Mouse (Mus musculus) naive thymus-derived CD4-positive, alpha-beta T cell, adult 5 months (primary cell): Measurements from ENCODE around the gene Suv39h2. TPM values are rescaled to one million over a fixed set of nuclear protein-coding genes. Genes with fewer than 3 reads are reported as not detected.

Experiments
- polyA plus RNA-seq: library from polyadenylated mRNA; unstranded; fragments of 100-300 nt; shearing (Covaris generic); gene quantifications from one replicate; pipeline ENCODE4 v1.2.1, GENCODE M21; 2017

Suv39h2 gene
- 6.2 TPM for polyA plus RNA-seq

DNA sequence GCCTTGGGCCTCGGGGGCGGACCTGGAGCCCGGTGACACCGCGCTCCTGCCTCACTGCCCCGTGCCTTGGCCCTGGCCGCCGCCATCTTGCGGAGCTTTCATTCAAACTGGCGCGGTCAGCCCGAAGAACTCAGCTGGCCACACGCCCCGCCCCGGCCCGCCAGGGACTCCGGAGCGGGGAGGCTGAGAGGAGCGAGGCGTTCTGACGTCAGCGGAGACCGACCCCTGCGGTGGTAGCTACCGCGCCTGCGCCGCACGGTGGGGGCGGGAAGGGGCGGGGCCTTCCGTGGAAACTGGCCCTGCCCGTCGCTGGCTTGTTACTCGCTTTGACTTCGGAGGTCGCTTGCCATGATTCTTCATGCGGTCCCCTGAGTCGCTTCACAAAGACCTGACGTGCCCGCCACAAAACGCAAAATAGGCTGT, at the start of gene Suv39h2:
Gene Suv39h2 (minus strand): TSS at position 171 of the 423 bp plus-strand sequence.

GRCm38 (mm10) chr2:3512552-3513454, 38.0 kb upstream of the Suv39h2 start, which contains the start of the genes Gm45902, Hspa14 and Cdnf:
Gene Gm45902, minus strand, starts transcription at chr2:3512790.
Gene Hspa14, minus strand, starts transcription at chr2:3512814.
Gene Cdnf, plus strand, starts transcription at chr2:3513030.

DNA sequence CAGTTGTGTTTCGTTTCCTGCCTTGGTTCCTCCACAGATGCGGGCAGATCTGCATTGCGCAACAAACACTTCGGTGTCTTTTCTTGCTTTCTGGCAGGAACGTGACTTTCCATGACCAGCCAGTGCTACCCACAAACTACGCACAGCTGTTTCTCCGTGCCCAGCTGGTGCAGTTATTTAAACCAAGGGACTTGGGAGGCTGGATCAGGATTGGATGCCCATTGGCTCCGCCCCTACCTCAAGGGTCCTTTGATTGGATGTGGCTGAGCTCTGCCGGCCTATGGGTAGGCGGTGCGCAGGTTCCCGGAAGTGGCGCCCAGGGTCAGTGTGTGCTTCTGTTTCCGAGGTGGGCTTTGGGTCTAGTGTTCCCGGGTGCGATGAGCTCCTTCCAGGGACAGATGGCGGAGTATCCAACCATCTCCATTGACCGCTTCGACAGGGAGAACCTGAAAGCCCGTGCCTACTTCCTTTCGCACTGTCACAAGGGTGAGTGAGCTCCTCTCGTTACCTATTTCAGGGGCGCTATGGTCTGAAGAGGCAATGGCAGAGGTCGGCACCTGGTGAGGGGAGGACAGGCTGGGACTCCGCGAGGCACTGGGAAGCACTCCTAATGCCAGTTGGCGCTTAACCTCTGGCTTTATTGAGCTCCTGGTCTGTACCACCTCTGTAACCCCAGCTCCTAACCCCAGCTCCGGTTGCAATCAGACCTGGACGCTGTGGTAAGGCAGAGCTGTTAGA, 50.8 kb downstream of the Suv39h2 start, which contains the start of gene Dclre1c:
Gene Dclre1c (plus strand): TSS at position 291 of the 738 bp plus-strand sequence.

GRCm38 (mm10) chr2:3422548-3422947, 52.3 kb downstream of the Suv39h2 start, which contains the start of gene Meig1:
Gene Meig1, minus strand, starts transcription at chr2:3422648.

Other genes with a start within 250 kb of the Suv39h2 start
- 28.0 TPM for gene Nmt2, start 190.8 kb downstream of the Suv39h2 start, polyA plus RNA-seq
- 15.3 TPM for gene Rpp38, start 142.4 kb downstream of the Suv39h2 start, polyA plus RNA-seq
- not detected for gene Acbd7, start 138.9 kb downstream of the Suv39h2 start, polyA plus RNA-seq
- gene Olah, start 77.8 kb downstream of the Suv39h2 start, polyA plus RNA-seq = not detected
- not detected for gene Meig1, start 52.4 kb downstream of the Suv39h2 start, polyA plus RNA-seq
- gene Dclre1c, start 50.9 kb downstream of the Suv39h2 start, polyA plus RNA-seq = 21.5 TPM
- gene Gm45902, start 37.8 kb upstream of the Suv39h2 start, polyA plus RNA-seq = 6.5 TPM
- gene Hspa14, start 37.8 kb upstream of the Suv39h2 start, polyA plus RNA-seq = 92.5 TPM
- gene Cdnf, start 38.0 kb upstream of the Suv39h2 start, polyA plus RNA-seq = 1.1 TPM
- gene Fam107b, start 95.5 kb upstream of the Suv39h2 start, polyA plus RNA-seq = 661 TPM